Mouse (Mus musculus): Measurements from ENCODE around the gene Picalm. TPM values are rescaled to one million over a fixed set of nuclear protein-coding genes. Genes with fewer than 3 reads are reported as not detected.

The Picalm gene
- total RNA-seq, 1 experiment = 125 TPM

GRCm38 (mm10) chr7:90231431-90231830, 101.4 kb downstream of the Picalm start:
- Histone ChIP-seq H3K36me3 (ENCODE audit: control insufficient read depth, insufficient read depth, low read length, poor library complexity, severe bottlenecking) (no peaks in the 10 kb centered on the region), H3K9me3 (ENCODE audit: control insufficient read depth, insufficient read depth, low read depth, low read length) (no peaks in the 10 kb centered on the region), H3K4me3 (ENCODE audit: insufficient read depth in 1 of 2, low read depth in 1 of 2, low read length in 2 of 2, poor library complexity in 1 of 2, severe bottlenecking in 1 of 2) (no peak overlapping the region), H3K27ac (ENCODE audit: insufficient read depth, low read depth, low read length, poor library complexity, severe bottlenecking) (no peak overlapping the region), H3K4me1 (ENCODE audit: control insufficient read depth in 2 of 2, insufficient read depth in 2 of 2, low read length in 2 of 2, poor library complexity in 1 of 2) (no peaks in the 10 kb centered on the region), H3K9ac (ENCODE audit: insufficient read depth, low read depth, low read length, poor library complexity, severe bottlenecking) (no peak overlapping the region)
- DNase-seq (ENCODE audit: low read depth, low spot score) = no peak
- TF ChIP-seq ZNF384 (IDR thresholded peaks at IDR 0.05; ENCODE audit: low read depth, low read length) = no peak
- no peak for TF ChIP-seq CHD2 (IDR thresholded peaks at IDR 0.05; ENCODE audit: low read depth, low read length)
- no peak for TF ChIP-seq MAFK (IDR thresholded peaks at IDR 0.05; ENCODE audit: insufficient read depth, low read depth, low read length)
- no peak for TF ChIP-seq HCFC1 (IDR thresholded peaks at IDR 0.05; ENCODE audit: borderline replicate concordance, insufficient read depth, low read length)
- TF ChIP-seq ZC3H11A (IDR thresholded peaks at IDR 0.05; ENCODE audit: borderline replicate concordance, low read depth, low read length) = no peak
- in situ Hi-C loops (cut with MboI; ENCODE audit: low sequenced_read_pairs in 2 of 2, unreplicated experiment in 2 of 2) = no loop called here

GRCm38 (mm10) chr7:90233921-90234320, 103.9 kb downstream of the Picalm start:
- no peaks in the 10 kb centered on the region for H3K9me3 ChIP-seq (ENCODE audit: control insufficient read depth, insufficient read depth, low read depth, low read length)
- in situ Hi-C loops (cut with MboI; ENCODE audit: low sequenced_read_pairs in 2 of 2, unreplicated experiment in 2 of 2) = no loop called here
- TF ChIP-seq MAFK (IDR thresholded peaks at IDR 0.05; ENCODE audit: insufficient read depth, low read depth, low read length) (no peak), ZNF384 (IDR thresholded peaks at IDR 0.05; ENCODE audit: low read depth, low read length) (no peak), HCFC1 (IDR thresholded peaks at IDR 0.05; ENCODE audit: borderline replicate concordance, insufficient read depth, low read length) (no peak), ZC3H11A (IDR thresholded peaks at IDR 0.05; ENCODE audit: borderline replicate concordance, low read depth, low read length) (no peak), CHD2 (IDR thresholded peaks at IDR 0.05; ENCODE audit: low read depth, low read length) (no peak)
- no peak overlapping the region for H3K27ac ChIP-seq (ENCODE audit: insufficient read depth, low read depth, low read length, poor library complexity, severe bottlenecking)
- no peaks in the 10 kb centered on the region for H3K36me3 ChIP-seq (ENCODE audit: control insufficient read depth, insufficient read depth, low read length, poor library complexity, severe bottlenecking)
- H3K4me3 ChIP-seq (ENCODE audit: insufficient read depth in 1 of 2, low read depth in 1 of 2, low read length in 2 of 2, poor library complexity in 1 of 2, severe bottlenecking in 1 of 2) = no peak overlapping the region
- H3K9ac ChIP-seq (ENCODE audit: insufficient read depth, low read depth, low read length, poor library complexity, severe bottlenecking) = no peak overlapping the region
- H3K4me1 ChIP-seq (ENCODE audit: control insufficient read depth in 2 of 2, insufficient read depth in 2 of 2, low read length in 2 of 2, poor library complexity in 1 of 2) = no peaks in the 10 kb centered on the region
- DNase-seq (ENCODE audit: low read depth, low spot score) = no peak

- no peak overlapping the region for H3K9ac ChIP-seq (ENCODE audit: insufficient read depth, low read depth, low read length, poor library complexity, severe bottlenecking)
- H3K36me3 ChIP-seq (ENCODE audit: control insufficient read depth, insufficient read depth, low read length, poor library complexity, severe bottlenecking) = no peaks in the 10 kb centered on the region
- H3K4me1 ChIP-seq (ENCODE audit: control insufficient read depth in 2 of 2, insufficient read depth in 2 of 2, low read length in 2 of 2, poor library complexity in 1 of 2) = no peaks in the 10 kb centered on the region
- in situ Hi-C loops (cut with MboI; ENCODE audit: low sequenced_read_pairs in 2 of 2, unreplicated experiment in 2 of 2) = no loop called here
- no peaks in the 10 kb centered on the region for H3K9me3 ChIP-seq (ENCODE audit: control insufficient read depth, insufficient read depth, low read depth, low read length)
- no peak overlapping the region for H3K4me3 ChIP-seq (ENCODE audit: insufficient read depth in 1 of 2, low read depth in 1 of 2, low read length in 2 of 2, poor library complexity in 1 of 2, severe bottlenecking in 1 of 2)
- no peak overlapping the region for H3K27ac ChIP-seq (ENCODE audit: insufficient read depth, low read depth, low read length, poor library complexity, severe bottlenecking)
- TF ChIP-seq ZNF384 (IDR thresholded peaks at IDR 0.05; ENCODE audit: low read depth, low read length) (no peak), HCFC1 (IDR thresholded peaks at IDR 0.05; ENCODE audit: borderline replicate concordance, insufficient read depth, low read length) (no peak), ZC3H11A (IDR thresholded peaks at IDR 0.05; ENCODE audit: borderline replicate concordance, low read depth, low read length) (no peak), CHD2 (IDR thresholded peaks at IDR 0.05; ENCODE audit: low read depth, low read length) (no peak), MAFK (IDR thresholded peaks at IDR 0.05; ENCODE audit: insufficient read depth, low read depth, low read length) (no peak)
- DNase-seq (ENCODE audit: low read depth, low spot score) = no peak
These were observed 106.4 kb downstream of the Picalm start for GRCm38 (mm10) chr7:90236289-90236905.

GRCm38 (mm10) chr7:90243151-90243550, 113.1 kb downstream of the Picalm start:
- no peak for DNase-seq (ENCODE audit: low read depth, low spot score)
- Histone ChIP-seq H3K9ac (ENCODE audit: insufficient read depth, low read depth, low read length, poor library complexity, severe bottlenecking) (no peak overlapping the region), H3K36me3 (ENCODE audit: control insufficient read depth, insufficient read depth, low read length, poor library complexity, severe bottlenecking) (no peaks in the 10 kb centered on the region), H3K27ac (ENCODE audit: insufficient read depth, low read depth, low read length, poor library complexity, severe bottlenecking) (no peak overlapping the region), H3K9me3 (ENCODE audit: control insufficient read depth, insufficient read depth, low read depth, low read length) (no peaks in the 10 kb centered on the region), H3K4me3 (ENCODE audit: insufficient read depth in 1 of 2, low read depth in 1 of 2, low read length in 2 of 2, poor library complexity in 1 of 2, severe bottlenecking in 1 of 2) (no peak overlapping the region), H3K4me1 (ENCODE audit: control insufficient read depth in 2 of 2, insufficient read depth in 2 of 2, low read length in 2 of 2, poor library complexity in 1 of 2) (no peaks in the 10 kb centered on the region)
- in situ Hi-C loops (cut with MboI; ENCODE audit: low sequenced_read_pairs in 2 of 2, unreplicated experiment in 2 of 2) = no loop called here
- TF ChIP-seq ZNF384 (IDR thresholded peaks at IDR 0.05; ENCODE audit: low read depth, low read length) (no peak), MAFK (IDR thresholded peaks at IDR 0.05; ENCODE audit: insufficient read depth, low read depth, low read length) (no peak), ZC3H11A (IDR thresholded peaks at IDR 0.05; ENCODE audit: borderline replicate concordance, low read depth, low read length) (no peak), CHD2 (IDR thresholded peaks at IDR 0.05; ENCODE audit: low read depth, low read length) (no peak), HCFC1 (IDR thresholded peaks at IDR 0.05; ENCODE audit: borderline replicate concordance, insufficient read depth, low read length) (no peak)
